Mouse (Mus musculus) liver, embryonic 15.5 days (tissue): ENCODE results near the gene Hsd11b2. TPM values are rescaled to one million over a fixed set of nuclear protein-coding genes. Genes with fewer than 3 reads are reported as not detected.

Source experiments
- ATAC-seq: fragments of 200-750 bp; cut with Nextera tagmentation; 2 replicates; pipeline ENCODE4 v1.8.0; 2017; ENCODE audit warnings: moderate number of reproducible peaks, mild to moderate bottlenecking, moderate library complexity; ENCODE audit not compliant: insufficient read depth
- H3K27ac ChIP-seq: fragments of 300-500 bp; sonication (generic); replicated peaks from 2 replicates; pipeline ENCODE4 v1.5.1; 2015; ENCODE audit warnings: mild to moderate bottlenecking, inconsistent platforms
- H3K27me3 ChIP-seq: fragments of 300-500 bp; sonication (generic); 2 replicates; pipeline ENCODE4 v1.6.1; 2015; ENCODE audit warnings: mild to moderate bottlenecking, inconsistent platforms
- H3K36me3 ChIP-seq: fragments of 300-500 bp; sonication (generic); replicated peaks from 2 replicates; pipeline ENCODE4 v1.6.1; 2015; ENCODE audit warnings: moderate library complexity, mild to moderate bottlenecking, inconsistent platforms
- H3K4me1 ChIP-seq: fragments of 300-500 bp; sonication (generic); replicated peaks from 2 replicates; pipeline ENCODE4 v1.6.1; 2015; ENCODE audit warnings: inconsistent platforms
- H3K4me2 ChIP-seq: fragments of 300-500 bp; sonication (generic); 2 replicates; pipeline ENCODE4 v1.6.1; 2015; ENCODE audit warnings: moderate library complexity, mild to moderate bottlenecking, inconsistent platforms
- H3K4me3 ChIP-seq: fragments of 300-500 bp; sonication (generic); replicated peaks from 2 replicates; pipeline ENCODE4 v1.5.1; 2015; ENCODE audit warnings: mild to moderate bottlenecking, inconsistent platforms
- H3K9ac ChIP-seq: fragments of 300-500 bp; sonication (generic); 2 replicates; pipeline ENCODE4 v1.6.1; 2015; ENCODE audit warnings: moderate library complexity, mild to moderate bottlenecking, inconsistent platforms
- H3K9me3 ChIP-seq: fragments of 300-500 bp; sonication (generic); replicated peaks from 2 replicates; pipeline ENCODE4 v1.6.1; 2016; ENCODE audit warnings: inconsistent platforms
- WGBS: fragments of 180-500 bp; shearing (Covaris S2); methylation state at CpG from one replicate; pipeline ENCODE4 v1.1.7; 2015; ENCODE audit warnings: mixed read lengths; ENCODE audit not compliant: insufficient replicate concordance; 5-methylcytosine and 5-hydroxymethylcytosine counted together
- polyA plus RNA-seq: library from polyadenylated mRNA; unstranded; fragments of >200 nt; fragmentation: Nextera tagmentation; extraction: Ambion mirVana; gene quantifications from 2 replicates; pipeline ENCODE4 v1.2.1, GENCODE M21; 2015

Hsd11b2 gene
- polyA plus RNA-seq, 1 experiment from 2014 or later, result 0.58 TPM

DNA sequence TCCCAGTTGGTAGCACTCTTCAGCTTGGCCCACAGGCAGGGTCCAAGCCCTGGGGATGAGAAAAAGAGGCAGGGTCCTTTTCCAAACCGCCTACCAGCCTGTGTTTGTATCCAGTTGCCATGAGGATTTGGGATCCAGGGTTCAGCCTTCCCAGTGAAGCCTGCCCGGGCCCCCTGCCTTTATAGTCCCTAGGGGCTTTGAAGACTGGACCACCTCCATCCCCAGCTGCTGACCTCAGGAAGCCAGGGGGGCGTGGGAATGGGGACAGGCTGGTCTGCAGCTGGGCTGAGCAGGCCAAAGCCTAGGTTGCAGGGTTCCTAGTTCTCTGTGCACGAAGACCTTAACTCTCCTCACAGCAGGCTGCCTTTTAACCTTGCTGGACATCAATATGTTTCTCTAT is 43.3 kb upstream of the Hsd11b2 start:
- no peak overlapping the region for H3K4me2 ChIP-seq
- H3K27ac ChIP-seq, result no peak overlapping the region
- 63% methylated on average over 4 of the region's 4 CpGs for WGBS
- H3K9ac ChIP-seq, result no peak overlapping the region
- H3K36me3 ChIP-seq, result no peaks in the 10 kb centered on the region
- no peaks in the 10 kb centered on the region for H3K9me3 ChIP-seq
- H3K4me3 ChIP-seq, result no peak overlapping the region
- no peak for ATAC-seq
- peaks cover 92% of the 10 kb centered on the region for H3K27me3 ChIP-seq
- peaks cover 45% of the 10 kb centered on the region for H3K4me1 ChIP-seq

DNA sequence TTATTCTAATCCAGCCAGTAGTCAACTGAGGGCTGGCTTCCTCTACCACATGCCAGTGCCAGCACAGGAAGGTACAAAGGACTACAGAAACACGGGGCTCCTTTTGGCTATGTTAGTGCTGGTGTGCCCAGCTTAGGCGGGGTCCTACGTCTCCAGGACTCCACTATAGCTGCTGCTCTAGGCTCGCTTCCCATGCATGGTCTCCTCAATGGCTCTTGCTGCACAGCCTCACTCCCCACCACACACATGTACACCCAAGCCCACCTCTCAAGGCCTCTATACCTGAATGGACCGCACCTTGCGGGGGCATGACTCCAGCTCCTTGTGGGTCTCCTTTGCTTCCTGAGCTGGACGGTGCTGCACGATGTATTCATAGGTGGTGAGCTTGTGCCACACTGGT is 42.8 kb upstream of the Hsd11b2 start:
- no peak overlapping the region for H3K9ac ChIP-seq
- WGBS, result 80% methylated on average over 8 of the region's 8 CpGs
- H3K9me3 ChIP-seq, result no peaks in the 10 kb centered on the region
- no peak overlapping the region for H3K27ac ChIP-seq
- H3K27me3 ChIP-seq, result peaks cover 87% of the 10 kb centered on the region
- H3K36me3 ChIP-seq, result no peaks in the 10 kb centered on the region
- H3K4me2 ChIP-seq, result no peak overlapping the region
- H3K4me3 ChIP-seq, result no peak overlapping the region
- peaks cover 40% of the 10 kb centered on the region for H3K4me1 ChIP-seq
- no peak for ATAC-seq

GRCm38 (mm10) chr8:105476161-105476560 is 42.4 kb upstream of the Hsd11b2 start:
- WGBS, result 76% methylated on average over 7 of the region's 7 CpGs
- H3K9me3 ChIP-seq, result no peaks in the 10 kb centered on the region
- no peak overlapping the region for H3K27ac ChIP-seq
- no peak for ATAC-seq
- H3K9ac ChIP-seq, result no peak overlapping the region
- H3K4me1 ChIP-seq, result peaks cover 36% of the 10 kb centered on the region
- no peak overlapping the region for H3K4me2 ChIP-seq
- no peaks in the 10 kb centered on the region for H3K36me3 ChIP-seq
- H3K27me3 ChIP-seq, result peaks cover 83% of the 10 kb centered on the region
- no peak overlapping the region for H3K4me3 ChIP-seq

GRCm38 (mm10) chr8:105476628-105477413 is 41.7 kb upstream of the Hsd11b2 start:
- Histone ChIP-seq H3K4me2 (no peak overlapping the region), H3K36me3 (no peaks in the 10 kb centered on the region), H3K27me3 (peaks cover 76% of the 10 kb centered on the region), H3K9me3 (no peaks in the 10 kb centered on the region), H3K9ac (no peak overlapping the region), H3K4me3 (no peak overlapping the region), H3K4me1 (peaks cover 30% of the 10 kb centered on the region), H3K27ac (no peak overlapping the region)
- ATAC-seq, result no peak
- 41% methylated on average over 25 of the region's 25 CpGs for WGBS

DNA sequence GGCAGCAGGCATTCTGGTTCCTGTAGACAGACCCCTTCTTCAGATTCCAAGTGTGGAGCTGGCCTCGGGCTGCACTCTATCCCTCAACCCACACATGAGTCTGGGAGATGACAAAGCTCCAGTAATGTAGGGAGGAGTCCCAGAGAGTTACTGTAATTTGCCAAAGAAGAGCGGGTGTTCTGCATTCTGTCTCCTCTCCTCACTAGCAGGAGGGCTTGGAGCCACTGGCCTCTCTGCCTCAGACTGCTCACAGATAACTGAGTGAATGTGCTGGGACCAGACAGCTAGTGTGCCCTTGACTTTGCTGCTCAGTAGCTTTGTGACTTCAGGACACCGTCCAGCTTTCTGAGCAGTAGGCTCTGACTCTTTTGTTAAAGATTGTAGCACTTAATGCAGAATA is 40.8 kb upstream of the Hsd11b2 start:
- 69% methylated on average over 3 of the region's 3 CpGs for WGBS
- Histone ChIP-seq H3K4me1 (peaks cover 25% of the 10 kb centered on the region), H3K9me3 (no peaks in the 10 kb centered on the region), H3K4me2 (no peak overlapping the region), H3K27me3 (peaks cover 66% of the 10 kb centered on the region), H3K9ac (no peak overlapping the region), H3K27ac (no peak overlapping the region), H3K36me3 (no peaks in the 10 kb centered on the region), H3K4me3 (no peak overlapping the region)
- no peak for ATAC-seq

- Histone ChIP-seq H3K4me1 (0 out of 2 replicates have a peak, but pooled peaks cover 5% of the 10 kb centered on the region), H3K9me3 (no peaks in the 10 kb centered on the region), H3K36me3 (no peaks in the 10 kb centered on the region), H3K9ac (no peak overlapping the region), H3K27me3 (peaks cover 34% of the 10 kb centered on the region), H3K27ac (no peak overlapping the region), H3K4me3 (no peak overlapping the region), H3K4me2 (no peak overlapping the region)
- no peak for ATAC-seq
- 24% methylated on average over 2 of the region's 2 CpGs for WGBS
These were observed 37.5 kb upstream of the Hsd11b2 start for GRCm38 (mm10) chr8:105481013-105481412.

- no peak overlapping the region for H3K27ac ChIP-seq
- H3K9ac ChIP-seq, result no peak overlapping the region
- no peak overlapping the region for H3K4me3 ChIP-seq
- 0 out of 2 replicates have a peak, but pooled peaks cover 5% of the 10 kb centered on the region for H3K4me1 ChIP-seq
- H3K27me3 ChIP-seq, result peaks cover 30% of the 10 kb centered on the region
- H3K36me3 ChIP-seq, result no peaks in the 10 kb centered on the region
- ATAC-seq, result no peak
- H3K9me3 ChIP-seq, result no peaks in the 10 kb centered on the region
- 63% methylated on average over 6 of the region's 6 CpGs for WGBS
- no peak overlapping the region for H3K4me2 ChIP-seq
These were observed 37.1 kb upstream of the Hsd11b2 start for GRCm38 (mm10) chr8:105481453-105481852.

GRCm38 (mm10) chr8:105482123-105482522 is 36.4 kb upstream of the Hsd11b2 start:
- H3K4me3 ChIP-seq, result no peak overlapping the region
- H3K27me3 ChIP-seq, result peaks cover 25% of the 10 kb centered on the region
- H3K9me3 ChIP-seq, result no peaks in the 10 kb centered on the region
- H3K27ac ChIP-seq, result no peak overlapping the region
- 78% methylated on average over 8 of the region's 8 CpGs for WGBS
- no peak for ATAC-seq
- H3K4me1 ChIP-seq, result no peaks in the 10 kb centered on the region
- no peak overlapping the region for H3K4me2 ChIP-seq
- no peak overlapping the region for H3K9ac ChIP-seq
- H3K36me3 ChIP-seq, result no peaks in the 10 kb centered on the region

DNA sequence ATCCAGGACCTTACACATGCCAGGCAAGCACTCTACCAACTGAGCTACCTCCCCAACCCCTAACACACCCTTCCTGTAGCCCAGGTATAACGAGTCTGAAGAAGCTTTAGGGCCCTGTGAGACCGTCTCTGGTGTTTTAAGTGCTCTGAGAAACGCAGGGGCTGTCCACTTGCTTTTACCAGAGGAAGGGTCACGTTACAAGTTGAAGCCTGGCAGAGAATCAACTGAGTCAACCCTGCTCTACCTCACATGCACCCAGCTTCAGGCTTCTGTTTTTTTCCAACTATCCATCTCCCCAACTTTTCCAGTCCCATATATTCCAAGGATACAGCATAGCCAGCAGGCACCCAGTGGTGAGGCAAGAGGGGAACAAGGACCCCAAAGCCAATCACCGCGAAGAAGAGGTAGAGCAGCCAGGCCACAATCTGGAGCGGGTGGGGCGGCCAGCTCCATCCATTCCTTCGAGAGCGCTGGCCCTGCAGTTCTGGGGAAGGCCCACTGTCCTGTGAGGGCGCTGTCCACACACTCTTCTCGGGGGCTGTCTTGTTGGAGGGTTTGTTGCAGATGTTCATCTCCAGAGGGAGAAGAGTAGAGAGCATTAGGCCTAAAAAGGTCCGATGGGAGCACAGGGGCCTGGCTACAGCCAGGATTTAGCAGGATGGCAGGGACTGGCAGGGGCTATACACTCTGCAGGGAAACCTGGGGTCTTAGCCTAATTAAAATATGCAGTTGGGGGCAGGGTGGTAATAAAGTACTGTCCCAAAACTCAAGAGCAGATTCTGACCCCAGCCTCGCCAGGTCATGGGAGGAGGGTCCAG is 35.1 kb upstream of the Hsd11b2 start:
- Histone ChIP-seq H3K36me3 (no peaks in the 10 kb centered on the region), H3K27ac (no peak overlapping the region), H3K4me1 (no peaks in the 10 kb centered on the region), H3K9me3 (no peaks in the 10 kb centered on the region), H3K4me2 (no peak overlapping the region), H3K27me3 (peaks cover 15% of the 10 kb centered on the region; the same call in 1 of the 2 replicates), H3K4me3 (no peak overlapping the region), H3K9ac (no peak overlapping the region)
- no peak for ATAC-seq
- WGBS, result 52% methylated on average over 14 of the region's 14 CpGs

DNA sequence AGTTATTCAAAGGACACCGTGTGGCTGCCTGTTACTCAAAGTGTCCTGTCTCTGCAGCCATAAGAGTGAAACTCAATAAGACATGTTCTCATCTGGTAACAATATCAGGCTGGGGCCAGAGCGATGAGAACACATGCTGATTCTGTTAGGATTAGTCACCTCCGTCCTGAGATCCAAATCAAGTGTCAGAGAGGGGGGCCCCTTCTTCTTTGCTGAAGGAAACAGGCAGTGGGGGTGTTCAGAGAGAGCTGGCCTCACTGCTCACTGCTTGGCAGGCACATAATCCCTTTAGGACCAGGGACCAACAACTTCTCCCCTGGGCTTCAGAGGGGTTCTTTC is 34.6 kb upstream of the Hsd11b2 start:
- no peak for ATAC-seq
- no peak overlapping the region for H3K27ac ChIP-seq
- H3K4me1 ChIP-seq, result no peaks in the 10 kb centered on the region

GRCm38 (mm10) chr8:105484392-105484791 is 34.2 kb upstream of the Hsd11b2 start:
- H3K4me3 ChIP-seq, result no peak overlapping the region
- WGBS, result 65% methylated on average over 2 of the region's 2 CpGs
- no peak overlapping the region for H3K4me2 ChIP-seq
- peaks cover 6% of the 10 kb centered on the region; the same call in 1 of the 2 replicates for H3K27me3 ChIP-seq
- H3K9ac ChIP-seq, result no peak overlapping the region
- H3K36me3 ChIP-seq, result no peaks in the 10 kb centered on the region
- no peaks in the 10 kb centered on the region for H3K4me1 ChIP-seq
- H3K27ac ChIP-seq, result no peak overlapping the region
- H3K9me3 ChIP-seq, result no peaks in the 10 kb centered on the region
- ATAC-seq, result no peak

More for the DNA sequence above, 34.6 kb upstream of the Hsd11b2 start:
- Histone ChIP-seq H3K9me3 (no peaks in the 10 kb centered on the region), H3K36me3 (no peaks in the 10 kb centered on the region), H3K27me3 (peaks cover 9% of the 10 kb centered on the region; the same call in 1 of the 2 replicates), H3K4me3 (no peak overlapping the region), H3K9ac (no peak overlapping the region), H3K4me2 (no peak overlapping the region)
- WGBS, result 67% methylated on average over 3 of the region's 3 CpGs
